Mouse (Mus musculus) thymus, adult 2 months (tissue): ENCODE measurements around the gene Cbfb.

Experiments
- CTCF ChIP-seq: fragments of 200-500 bp; IDR thresholded peaks from 2 replicates; pipeline ENCODE4 v1.5.1; 2012; ENCODE audit warnings: mild to moderate bottlenecking, control low read depth, low read length, moderate library complexity, borderline replicate concordance; ENCODE audit not compliant: control insufficient read depth, poor library complexity, insufficient read depth; ENCODE audit errors: extremely low read depth
- POLR2A ChIP-seq: fragments of 200-500 bp; IDR thresholded peaks from 2 replicates; pipeline ENCODE4 v1.6.1; 2012; ENCODE audit warnings: mild to moderate bottlenecking, low read length, control low read depth, moderate library complexity; ENCODE audit not compliant: control insufficient read depth, poor library complexity, insufficient read depth; ENCODE audit errors: extremely low read depth

- no peak for TF ChIP-seq CTCF
- TF ChIP-seq POLR2A: no peak
These were observed 18.8 kb upstream of the Cbfb start for GRCm38 (mm10) chr8:105151654-105152053.
